9 mouse cellular contexts compared by ENCODE assay signal in genomic region chr4:107177506-107177905, GRCm38 (mm10). TPM values are rescaled to one million over a fixed set of nuclear protein-coding genes. Genes with fewer than 3 reads are reported as not detected.
DNase-seq lines count a peak whose midpoint lies in the region; ATAC-seq and TF ChIP-seq lines count a peak whose summit lies in the region.
"Had no signal": no experiment of that assay in that cellular context is flagged by ENCODE, and none has a peak within 500 bp of the region (broad histone marks: within the 10 kb centered on the region; RNA-seq: fewer than 3 reads in every experiment).

No protein-coding gene starts in this region.

- H3K9me3 ChIP-seq in embryonic facial prominence, embryonic 12.5 days = no peaks in the 10 kb centered on the region
- no peaks in the 10 kb centered on the region for H3K9me3 ChIP-seq in hindbrain, embryonic 16.5 days (ENCODE audit: control insufficient read depth, low read length)

- no peak for DNase-seq in liver, adult 2 months (ENCODE audit: extremely low read depth, low read depth, low spot score)
- DNase-seq in liver = no peak
- DNase-seq in right cerebral cortex, postnatal 4 days = no peak
- DNase-seq in layer of hippocampus, adult 8-10 months (ENCODE audit: low spot score in 2 of 2) = no peak
- no peak for DNase-seq in layer of hippocampus, postnatal 25 days (ENCODE audit: extremely low spot score in 1 of 2, low spot score in 1 of 2)

- peaks cover 18% of the 10 kb centered on the region for H3K36me3 ChIP-seq in liver, adult 2 months (ENCODE audit: control insufficient read depth, insufficient read depth, low read length)
- peaks cover 24% of the 10 kb centered on the region for H3K36me3 ChIP-seq in embryonic facial prominence, embryonic 12.5 days
- H3K36me3 ChIP-seq in hindbrain, embryonic 16.5 days (ENCODE audit: control insufficient read depth, insufficient read depth, low read length) = no peaks in the 10 kb centered on the region
- peaks cover 16% of the 10 kb centered on the region for H3K36me3 ChIP-seq in myocyte (ENCODE audit: control insufficient read depth, insufficient read depth)

- H3K79me2 ChIP-seq in liver, adult 2 months (ENCODE audit: control insufficient read depth, insufficient read depth, low read length) = peaks cover 14% of the 10 kb centered on the region; the same call in 1 of the 2 replicates
- H3K79me2 ChIP-seq in myocyte (ENCODE audit: control insufficient read depth, insufficient read depth) = peaks cover 40% of the 10 kb centered on the region

- H3K9ac ChIP-seq in liver, adult 2 months (ENCODE audit: low read depth, low read length) = peak overlapping the region; percentile 78
- peak overlapping the region; percentile 93; the same call in 1 of the 2 replicates for H3K9ac ChIP-seq in embryonic facial prominence, embryonic 12.5 days
- H3K9ac ChIP-seq in hindbrain, embryonic 16.5 days (ENCODE audit: low read depth, low read length) = peak overlapping the region; percentile 93

- 36% methylated on average over 11 of the region's 11 CpGs for WGBS in liver, adult 2 months
- WGBS in embryonic facial prominence, embryonic 12.5 days = 52% methylated on average over 11 of the region's 11 CpGs
- 49% methylated on average over 11 of the region's 11 CpGs for WGBS in hindbrain, embryonic 16.5 days

- peak overlapping the region; percentile 75 for H3ac ChIP-seq in myocyte (ENCODE audit: control insufficient read depth, insufficient read length)

- peak overlapping the region; percentile 76 for H3K4me2 ChIP-seq in embryonic facial prominence, embryonic 12.5 days (replicated peaks)
- H3K4me2 ChIP-seq in hindbrain, embryonic 16.5 days (ENCODE audit: low read length) = peak overlapping the region; percentile 69
- peak overlapping the region; percentile 91 for H3K4me2 ChIP-seq in myocyte (ENCODE audit: low read depth)

- no peak for ATAC-seq in embryonic facial prominence, embryonic 12.5 days (ENCODE audit: insufficient number of reproducible peaks, insufficient read depth, low FRiP score, low TSS enrichment)
- ATAC-seq in hindbrain, embryonic 16.5 days = no peak

- H3K27me3 ChIP-seq in liver, adult 2 months (ENCODE audit: control insufficient read depth, insufficient read depth, low read length) = no peaks in the 10 kb centered on the region
- no peaks in the 10 kb centered on the region for H3K27me3 ChIP-seq in embryonic facial prominence, embryonic 12.5 days
- H3K27me3 ChIP-seq in hindbrain, embryonic 16.5 days (replicated peaks; ENCODE audit: control insufficient read depth, insufficient read depth, low read length) = no peaks in the 10 kb centered on the region
- H3K27me3 ChIP-seq in myocyte (ENCODE audit: control insufficient read depth, insufficient read depth, insufficient read length) = no peaks in the 10 kb centered on the region

- no peak for TF ChIP-seq POLR2A in liver, adult 2 months (IDR thresholded peaks at IDR 0.05; ENCODE audit: extremely low read depth, insufficient read depth, low read length)
- TF ChIP-seq POLR2A in myocyte (IDR thresholded peaks at IDR 0.05; ENCODE audit: insufficient read length, low read depth) = no peak

- no peak overlapping the region; the same call in 1 of the 2 replicates for H3K27ac ChIP-seq in liver, adult 2 months (replicated peaks; ENCODE audit: insufficient read depth, low read depth, low read length)
- H3K27ac ChIP-seq in embryonic facial prominence, embryonic 12.5 days = peak overlapping the region; percentile 98
- H3K27ac ChIP-seq in hindbrain, embryonic 16.5 days (ENCODE audit: low read depth, low read length) = peak overlapping the region; percentile 99

- TF ChIP-seq CTCF in liver, adult 2 months (IDR thresholded peaks at IDR 0.05; ENCODE audit: low read depth, low read length) = no peak

- H3K4me1 ChIP-seq in liver, adult 2 months (ENCODE audit: control insufficient read depth, insufficient read depth, low read length) = peaks cover 9% of the 10 kb centered on the region
- H3K4me1 ChIP-seq in embryonic facial prominence, embryonic 12.5 days = peaks cover 29% of the 10 kb centered on the region
- H3K4me1 ChIP-seq in hindbrain, embryonic 16.5 days (ENCODE audit: control insufficient read depth, insufficient read depth, low read depth, low read length) = peaks cover 34% of the 10 kb centered on the region

- H3K4me3 ChIP-seq in liver, adult 2 months (ENCODE audit: insufficient read depth, low read depth, low read length) = peak overlapping the region; percentile 84
- H3K4me3 ChIP-seq in embryonic facial prominence, embryonic 12.5 days = peak overlapping the region; percentile 98
- peak overlapping the region; percentile 96 for H3K4me3 ChIP-seq in hindbrain, embryonic 16.5 days (ENCODE audit: low read length)
- H3K4me3 ChIP-seq in myocyte = peak overlapping the region; percentile 94

TF ChIP-seq in myocyte, 11 proteins besides CTCF, POLR2A, EP300 and RAD21:
- TF ChIP-seq REST (IDR thresholded peaks at IDR 0.05; ENCODE audit: insufficient read depth, insufficient read length) (no peak), SRF (IDR thresholded peaks at IDR 0.05; ENCODE audit: control insufficient read depth, insufficient read length, low read depth) (no peak), MYOD1 (IDR thresholded peaks at IDR 0.05; ENCODE audit: control insufficient read depth in 1 of 3, insufficient read length in 2 of 3, low read depth in 2 of 3) (no peak)

RNA-seq across cellular contexts. Expression of gene Tmem59, which starts 0.7 kb away (rescaled TPM):
- 287 and 344 TPM in 2 replicates for total RNA-seq in liver, adult 2 months (2014; rRNA removed)
- 348 and 393 TPM in 2 replicates for polyA plus RNA-seq in liver, adult 2 months (2012; rRNA removed)
- 374 and 383 TPM in 2 replicates for polyA plus RNA-seq in embryonic facial prominence, embryonic 12.5 days (2016; fragmentation: Nextera tagmentation; extraction: Ambion mirVana)
- 383 and 394 TPM in 2 replicates for polyA plus RNA-seq in hindbrain, embryonic 16.5 days (2015; fragmentation: Nextera tagmentation; extraction: Ambion mirVana)
- 174 TPM for polyA plus RNA-seq in myocyte (2012; fragmentation: generic; extraction: Trizol)
- total RNA-seq in layer of hippocampus, adult 8-10 months (2022) = 100 to 1,000 TPM; 213 to 240 (median 224) TPM
- total RNA-seq in layer of hippocampus, postnatal 25 days (2021) = 100 to 1,000 TPM; 200 to 222 TPM

RNA-seq across cellular contexts. Expression of gene Tceanc2, which starts 1.4 kb away (rescaled TPM):
- 5.6 and 6.6 TPM in 2 replicates for total RNA-seq in liver, adult 2 months (2014; rRNA removed)
- 4.2 and 5.3 TPM in 2 replicates for polyA plus RNA-seq in liver, adult 2 months (2012; rRNA removed)
- 23.1 and 24.7 TPM in 2 replicates for polyA plus RNA-seq in embryonic facial prominence, embryonic 12.5 days (2016; fragmentation: Nextera tagmentation; extraction: Ambion mirVana)
- polyA plus RNA-seq in hindbrain, embryonic 16.5 days (2015; fragmentation: Nextera tagmentation; extraction: Ambion mirVana) = 16.5 and 26.4 TPM in 2 replicates
- 20.7 TPM for polyA plus RNA-seq in myocyte (2012; fragmentation: generic; extraction: Trizol)
- 10 to 100 TPM; 15.9 to 18.9 (median 17.0) TPM for total RNA-seq in layer of hippocampus, adult 8-10 months (2022)
- total RNA-seq in layer of hippocampus, postnatal 25 days (2021) = 10 to 100 TPM; 18.6 to 20.1 TPM

RNA-seq across cellular contexts. Expression of gene Ldlrad1, which starts 31.5 kb away (rescaled TPM):
- not detected in 2 replicates for total RNA-seq in liver, adult 2 months (2014; rRNA removed)
- 0.11 TPM in 1 of 2 replicates, not detected in the other for polyA plus RNA-seq in liver, adult 2 months (2012; rRNA removed)
- polyA plus RNA-seq in embryonic facial prominence, embryonic 12.5 days (2016; fragmentation: Nextera tagmentation; extraction: Ambion mirVana) = not detected in 2 replicates
- not detected in 2 replicates for polyA plus RNA-seq in hindbrain, embryonic 16.5 days (2015; fragmentation: Nextera tagmentation; extraction: Ambion mirVana)
- not detected for polyA plus RNA-seq in myocyte (2012; fragmentation: generic; extraction: Trizol)
- under 1 TPM in 1 of 4 experiments, not detected in 3; 0.29 TPM for total RNA-seq in layer of hippocampus, adult 8-10 months (2022)
- total RNA-seq in layer of hippocampus, postnatal 25 days (2021) = not detected
- total RNA-seq: adrenal gland, postnatal 4 days had no signal
